Mouse (Mus musculus) adrenal gland (tissue): ENCODE results near the gene Ctnnd1.

ENCODE experiments used
- intact Hi-C: fragments of 180-260 bp; cut with DNase I; formaldehyde crosslinking; loops from one replicate; pipeline ENCODE4 v1.15.1; 2025

Gene Ctnnd1

GRCm38 (mm10) chr2:84648369-84648768 is 2.2 kb downstream of the Ctnnd1 start:
- intact Hi-C loops, result loop anchor here (2.0 kb wide), 1 partner anchor 30 kb away; no protein-coding TSS in a partner anchor

GRCm38 (mm10) chr2:84647051-84647568 is 3.5 kb downstream of the Ctnnd1 start:
- intact Hi-C loops, result no loop called here

- intact Hi-C loops, result no loop called here
Observed at GRCm38 (mm10) chr2:84646138-84646537, 4.4 kb downstream of the Ctnnd1 start.

GRCm38 (mm10) chr2:84640833-84641232 is 9.7 kb downstream of the Ctnnd1 start:
- intact Hi-C loops, result no loop called here

- intact Hi-C loops, result no loop called here
Observed at GRCm38 (mm10) chr2:84638428-84639220, 11.9 kb downstream of the Ctnnd1 start.

GRCm38 (mm10) chr2:84637452-84638165 is 13.0 kb downstream of the Ctnnd1 start:
- intact Hi-C loops, result no loop called here

GRCm38 (mm10) chr2:84636231-84636741 is 14.3 kb downstream of the Ctnnd1 start:
- intact Hi-C loops, result no loop called here

- intact Hi-C loops, result no loop called here
Observed at GRCm38 (mm10) chr2:84635611-84636010, 15.0 kb downstream of the Ctnnd1 start.

- intact Hi-C loops, result no loop called here
Observed at GRCm38 (mm10) chr2:84634934-84635482, 15.6 kb downstream of the Ctnnd1 start.

GRCm38 (mm10) chr2:84634006-84634405 is 16.6 kb downstream of the Ctnnd1 start:
- intact Hi-C loops, result no loop called here

- intact Hi-C loops, result no loop called here
Observed at GRCm38 (mm10) chr2:84632999-84633398, 17.6 kb downstream of the Ctnnd1 start.

- intact Hi-C loops, result no loop called here
Observed at GRCm38 (mm10) chr2:84632001-84632400, 18.6 kb downstream of the Ctnnd1 start.

- intact Hi-C loops, result no loop called here
Observed at GRCm38 (mm10) chr2:84627036-84627435, 23.5 kb downstream of the Ctnnd1 start.

GRCm38 (mm10) chr2:84626366-84626975 is 24.1 kb downstream of the Ctnnd1 start:
- intact Hi-C loops, result no loop called here

- intact Hi-C loops, result no loop called here
Observed at GRCm38 (mm10) chr2:84624201-84624600, 26.4 kb downstream of the Ctnnd1 start.

GRCm38 (mm10) chr2:84623428-84624119 is 27.0 kb downstream of the Ctnnd1 start:
- intact Hi-C loops, result no loop called here

- intact Hi-C loops, result no loop called here
Observed at GRCm38 (mm10) chr2:84622668-84623067, 27.9 kb downstream of the Ctnnd1 start.

GRCm38 (mm10) chr2:84619646-84620340 is 30.8 kb downstream of the Ctnnd1 start:
- intact Hi-C loops, result loop anchor here (2.0 to 10.0 kb wide), 2 partner anchors 29 to 165 kb away; no protein-coding TSS in a partner anchor

- intact Hi-C loops, result loop anchor here (2.0 to 10.0 kb wide), 2 partner anchors 30 to 164 kb away; no protein-coding TSS in a partner anchor
Observed at GRCm38 (mm10) chr2:84618914-84619313, 31.7 kb downstream of the Ctnnd1 start.
